Mouse (Mus musculus) bone marrow, adult 2 months (tissue): ENCODE data around the gene Pigu.

ENCODE experiments used
- CTCF ChIP-seq: fragments of 200-500 bp; IDR thresholded peaks from 2 replicates; pipeline ENCODE4 v1.5.1; 2011; ENCODE audit warnings: low read length, control low read depth; ENCODE audit not compliant: control insufficient read depth, insufficient read depth
- POLR2A ChIP-seq: fragments of 200-500 bp; IDR thresholded peaks from 2 replicates; pipeline ENCODE4 v1.6.1; 2011; ENCODE audit warnings: low read depth, mild to moderate bottlenecking, control low read depth, low read length, borderline replicate concordance; ENCODE audit not compliant: control insufficient read depth

GRCm38 (mm10) chr2:155354402-155354801 is 2.8 kb downstream of the Pigu start:
- no peak for TF ChIP-seq CTCF
- TF ChIP-seq POLR2A: no peak
